Mouse (Mus musculus) hindbrain, embryonic 14.5 days (tissue): Measurements from ENCODE around the gene Pex10. TPM values are rescaled to one million over a fixed set of nuclear protein-coding genes. Genes with fewer than 3 reads are reported as not detected.

Experiments used
- ATAC-seq: fragments of 200-750 bp; cut with Nextera tagmentation; 2 replicates; pipeline ENCODE4 v1.8.0; 2017; ENCODE audit warnings: moderate number of reproducible peaks, mild to moderate bottlenecking, moderate TSS enrichment, moderate library complexity; ENCODE audit not compliant: low FRiP score
- DNase-seq: peaks from one replicate; pipeline ENCODE4 v3.0.0-alpha.2; 2015; ENCODE audit warnings: low spot score
- H3K27ac ChIP-seq: fragments of 300-500 bp; sonication (generic); 2 replicates; pipeline ENCODE4 v1.5.1; 2014; ENCODE audit warnings: mild to moderate bottlenecking, moderate library complexity
- H3K27me3 ChIP-seq: fragments of 300-500 bp; sonication (generic); 2 replicates; pipeline ENCODE4 v1.6.1; 2014; ENCODE audit warnings: mild to moderate bottlenecking, low read length, mixed read lengths; ENCODE audit not compliant: control insufficient read depth, insufficient read depth
- H3K36me3 ChIP-seq: fragments of 300-500 bp; sonication (generic); replicated peaks from 2 replicates; pipeline ENCODE4 v1.6.1; 2014; ENCODE audit not compliant: control insufficient read depth, insufficient read depth
- H3K4me1 ChIP-seq: fragments of 300-500 bp; sonication (generic); replicated peaks from 2 replicates; pipeline ENCODE4 v1.6.1; 2014; ENCODE audit warnings: antibody characterized with exemption, low read length, mixed read lengths; ENCODE audit not compliant: control insufficient read depth, insufficient read depth
- H3K4me2 ChIP-seq: fragments of 300-500 bp; sonication (generic); replicated peaks from 2 replicates; pipeline ENCODE4 v1.6.1; 2014; ENCODE audit warnings: mild to moderate bottlenecking, moderate library complexity
- H3K4me3 ChIP-seq: fragments of 300-500 bp; sonication (generic); replicated peaks from 2 replicates; pipeline ENCODE4 v1.5.1; 2014; ENCODE audit warnings: mild to moderate bottlenecking, low read length
- H3K9ac ChIP-seq: fragments of 300-500 bp; sonication (generic); 2 replicates; pipeline ENCODE4 v1.6.1; 2014
- H3K9me3 ChIP-seq: fragments of 300-500 bp; sonication (generic); 2 replicates; pipeline ENCODE4 v1.6.1; 2016; ENCODE audit warnings: low read length; ENCODE audit not compliant: control insufficient read depth
- WGBS: fragments of 180-500 bp; shearing (Covaris S2); extraction: QIAGEN DNeasy Blood & Tissue Kit; methylation state at CpG from one replicate; pipeline ENCODE4 v1.1.7; 2014; 5-methylcytosine and 5-hydroxymethylcytosine counted together
- polyA plus RNA-seq: library from polyadenylated mRNA; unstranded; fragments of >200 nt; fragmentation: Nextera tagmentation; extraction: Ambion mirVana; gene quantifications from 2 replicates; pipeline ENCODE4 v1.2.1, GENCODE M21; 2014

The Pex10 gene
- polyA plus RNA-seq, 1 experiment from 2014 or later, result 5.4 TPM

- ATAC-seq (no peak), DNase-seq (no peak)
- Histone ChIP-seq H3K4me2 (no peak overlapping the region), H3K9me3 (no peaks in the 10 kb centered on the region), H3K4me3 (no peak overlapping the region), H3K9ac (no peak overlapping the region), H3K27me3 (no peaks in the 10 kb centered on the region), H3K27ac (no peak overlapping the region), H3K36me3 (no peaks in the 10 kb centered on the region), H3K4me1 (peaks cover 10% of the 10 kb centered on the region; the same call in 1 of the 2 replicates)
- 46% methylated on average over 10 of the region's 10 CpGs for WGBS
Observed at GRCm38 (mm10) chr4:155118278-155118677, 51.5 kb downstream of the Pex10 start.

- Histone ChIP-seq H3K4me1 (peaks cover 10% of the 10 kb centered on the region; the same call in 1 of the 2 replicates), H3K27me3 (no peaks in the 10 kb centered on the region), H3K4me3 (no peak overlapping the region), H3K9ac (no peak overlapping the region), H3K4me2 (no peak overlapping the region), H3K36me3 (no peaks in the 10 kb centered on the region), H3K27ac (no peak overlapping the region), H3K9me3 (no peaks in the 10 kb centered on the region)
- 87% methylated on average over 7 of the region's 7 CpGs for WGBS
- no peak for ATAC-seq
- no peak for DNase-seq
Observed at GRCm38 (mm10) chr4:155120038-155120437, 53.2 kb downstream of the Pex10 start.

GRCm38 (mm10) chr4:155120583-155120982 is 53.8 kb downstream of the Pex10 start:
- ATAC-seq, result no peak
- no peaks in the 10 kb centered on the region for H3K27me3 ChIP-seq
- no peak overlapping the region for H3K27ac ChIP-seq
- no peaks in the 10 kb centered on the region for H3K9me3 ChIP-seq
- WGBS, result 90% methylated on average over 5 of the region's 5 CpGs
- H3K4me2 ChIP-seq, result no peak overlapping the region
- no peak overlapping the region for H3K9ac ChIP-seq
- no peak overlapping the region for H3K4me3 ChIP-seq
- no peaks in the 10 kb centered on the region for H3K36me3 ChIP-seq
- H3K4me1 ChIP-seq, result peaks cover 10% of the 10 kb centered on the region; the same call in 1 of the 2 replicates
- no peak for DNase-seq

GRCm38 (mm10) chr4:155121222-155121621 is 54.4 kb downstream of the Pex10 start:
- Histone ChIP-seq H3K9ac (no peak overlapping the region), H3K36me3 (no peaks in the 10 kb centered on the region), H3K9me3 (no peaks in the 10 kb centered on the region), H3K4me1 (peaks cover 10% of the 10 kb centered on the region; the same call in 1 of the 2 replicates), H3K4me2 (no peak overlapping the region), H3K4me3 (no peak overlapping the region), H3K27ac (no peak overlapping the region), H3K27me3 (no peaks in the 10 kb centered on the region)
- no peak for DNase-seq
- ATAC-seq, result no peak
- 88% methylated on average over 6 of the region's 6 CpGs for WGBS

Other genes with a start within 250 kb of the Pex10 start
- gene Ttc34, start 229.6 kb upstream of the Pex10 start, polyA plus RNA-seq, result 1.7 and 2.4 TPM in 2 replicates
- gene Mmel1, start 197.4 kb upstream of the Pex10 start, polyA plus RNA-seq, result 0.23 and 0.65 TPM in 2 replicates
- 55.9 and 57.1 TPM in 2 replicates for gene Fam213b, start 167.9 kb upstream of the Pex10 start, polyA plus RNA-seq
- 0.40 TPM in 1 of 2 replicates, not detected in the other for gene Tnfrsf14, start 138.5 kb upstream of the Pex10 start, polyA plus RNA-seq
- 70.0 and 102 TPM in 2 replicates for gene Hes5, start 106.1 kb upstream of the Pex10 start, polyA plus RNA-seq
- gene Pank4, start 102.9 kb upstream of the Pex10 start, polyA plus RNA-seq, result 34.1 and 34.4 TPM in 2 replicates
- gene Plch2, start 10.2 kb upstream of the Pex10 start, polyA plus RNA-seq, result 13.4 and 13.8 TPM in 2 replicates
- 145 and 148 TPM in 2 replicates for gene Rer1, start 19.4 kb downstream of the Pex10 start, polyA plus RNA-seq
- 6.1 and 8.7 TPM in 2 replicates for gene Morn1, start 19.6 kb downstream of the Pex10 start, polyA plus RNA-seq
- 15.1 and 15.6 TPM in 2 replicates for gene Ski, start 155.6 kb downstream of the Pex10 start, polyA plus RNA-seq
- 69.0 and 76.0 TPM in 2 replicates for gene Faap20, start 182.8 kb downstream of the Pex10 start, polyA plus RNA-seq